Mouse (Mus musculus): ENCODE data around the gene Etv6. TPM values are rescaled to one million over a fixed set of nuclear protein-coding genes. Genes with fewer than 3 reads are reported as not detected.

Gene Etv6
- polyA plus RNA-seq, 1 experiment = 16.2 TPM

DNA sequence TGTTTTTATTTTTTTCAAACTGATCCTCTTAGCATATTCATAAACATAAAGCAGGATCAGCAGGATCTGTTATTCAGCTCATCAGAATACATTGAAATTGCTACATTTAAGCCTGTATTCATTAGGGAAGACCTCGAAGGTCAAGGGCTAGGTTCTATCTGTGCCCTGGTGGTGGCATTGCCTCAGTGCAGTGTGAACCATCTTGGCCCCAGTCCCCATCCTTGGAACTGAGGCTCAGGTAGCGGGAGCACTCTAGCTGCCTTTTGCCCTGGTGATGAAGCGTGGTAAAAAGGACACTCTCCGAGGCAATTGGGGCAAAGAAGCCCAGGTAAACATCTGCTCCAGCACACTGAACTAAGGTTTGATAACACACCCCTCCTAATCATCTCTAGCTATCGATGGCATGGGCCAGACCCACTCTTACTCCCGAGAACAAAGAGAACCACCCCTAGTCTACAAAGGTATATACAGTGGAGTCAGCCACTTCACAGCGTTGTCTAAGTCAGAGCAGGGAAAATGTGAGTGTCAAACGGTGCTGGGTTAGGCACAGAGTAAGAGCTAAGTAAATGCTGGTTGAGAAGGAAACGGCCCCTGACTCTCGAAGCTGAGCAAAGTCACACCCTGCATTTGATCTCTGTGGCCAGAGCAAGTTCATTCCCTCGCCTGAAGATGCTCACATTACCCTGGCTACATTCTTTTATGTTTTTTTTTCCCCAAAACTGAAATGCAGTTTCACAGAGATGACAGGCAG lies 148.3 kb downstream of the Etv6 start:
- Histone ChIP-seq H3K4me1 (ENCODE audit: control insufficient read depth, insufficient read depth, insufficient read length, low read length) (peaks cover 7% of the 10 kb centered on the region), H3K27ac (ENCODE audit: insufficient read depth, low read depth, low read length) (no peak overlapping the region), H3K36me3 (ENCODE audit: control insufficient read depth, insufficient read depth, low read length) (no peaks in the 10 kb centered on the region), H3K27me3 (ENCODE audit: control insufficient read depth, insufficient read depth, low read length) (no peaks in the 10 kb centered on the region), H3K4me3 (ENCODE audit: low read depth, low read length) (no peak overlapping the region)
- 47% methylated on average over 11 of the region's 11 CpGs for WGBS
- no peak for TF ChIP-seq POLR2A (IDR thresholded peaks at IDR 0.05; ENCODE audit: low read depth, low read length)
- no peak for TF ChIP-seq CTCF (IDR thresholded peaks at IDR 0.05; ENCODE audit: extremely low read depth, insufficient read length, insufficient replicate concordance, low read depth, low read length)

- Histone ChIP-seq H3K27ac (ENCODE audit: insufficient read depth, low read depth, low read length) (no peak overlapping the region), H3K36me3 (ENCODE audit: control insufficient read depth, insufficient read depth, low read length) (no peaks in the 10 kb centered on the region), H3K4me1 (ENCODE audit: control insufficient read depth, insufficient read depth, insufficient read length, low read length) (peaks cover 17% of the 10 kb centered on the region), H3K4me3 (ENCODE audit: low read depth, low read length) (no peak overlapping the region), H3K27me3 (ENCODE audit: control insufficient read depth, insufficient read depth, low read length) (no peaks in the 10 kb centered on the region)
- TF ChIP-seq CTCF (IDR thresholded peaks at IDR 0.05; ENCODE audit: extremely low read depth, insufficient read length, insufficient replicate concordance, low read depth, low read length) (no peak), POLR2A (IDR thresholded peaks at IDR 0.05; ENCODE audit: low read depth, low read length) (no peak)
- WGBS = 40% methylated on average over 6 of the region's 6 CpGs
Measured at GRCm38 (mm10) chr6:134186286-134186903, 150.9 kb downstream of the Etv6 start.

DNA sequence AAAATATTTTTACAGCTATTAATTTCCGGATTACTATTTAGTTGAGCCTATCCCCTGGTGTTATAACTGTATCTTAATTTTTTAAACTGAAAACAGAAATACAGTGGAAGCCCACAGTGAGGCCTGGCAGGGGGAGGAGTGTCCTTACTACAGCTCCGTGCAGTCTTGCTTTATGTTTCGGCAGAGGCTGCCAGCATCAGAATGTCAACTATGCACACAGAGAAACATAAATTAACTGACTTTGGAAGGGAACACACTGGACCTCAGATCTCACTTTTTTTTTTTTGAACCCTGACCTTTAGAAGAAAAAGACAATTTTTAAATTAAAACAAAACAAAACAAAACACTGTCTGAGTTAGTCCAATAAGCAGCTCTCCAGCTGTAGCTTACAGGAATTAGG lies 153.2 kb downstream of the Etv6 start:
- no peak for TF ChIP-seq CTCF (IDR thresholded peaks at IDR 0.05; ENCODE audit: extremely low read depth, insufficient read length, insufficient replicate concordance, low read depth, low read length)
- no peak for TF ChIP-seq POLR2A (IDR thresholded peaks at IDR 0.05; ENCODE audit: low read depth, low read length)
- 26% methylated on average over 3 of the region's 3 CpGs for WGBS
- Histone ChIP-seq H3K36me3 (ENCODE audit: control insufficient read depth, insufficient read depth, low read length) (no peaks in the 10 kb centered on the region), H3K27ac (ENCODE audit: insufficient read depth, low read depth, low read length) (no peak overlapping the region), H3K4me1 (ENCODE audit: control insufficient read depth, insufficient read depth, insufficient read length, low read length) (peaks cover 17% of the 10 kb centered on the region), H3K27me3 (ENCODE audit: control insufficient read depth, insufficient read depth, low read length) (no peaks in the 10 kb centered on the region), H3K4me3 (ENCODE audit: low read depth, low read length) (no peak overlapping the region)

DNA sequence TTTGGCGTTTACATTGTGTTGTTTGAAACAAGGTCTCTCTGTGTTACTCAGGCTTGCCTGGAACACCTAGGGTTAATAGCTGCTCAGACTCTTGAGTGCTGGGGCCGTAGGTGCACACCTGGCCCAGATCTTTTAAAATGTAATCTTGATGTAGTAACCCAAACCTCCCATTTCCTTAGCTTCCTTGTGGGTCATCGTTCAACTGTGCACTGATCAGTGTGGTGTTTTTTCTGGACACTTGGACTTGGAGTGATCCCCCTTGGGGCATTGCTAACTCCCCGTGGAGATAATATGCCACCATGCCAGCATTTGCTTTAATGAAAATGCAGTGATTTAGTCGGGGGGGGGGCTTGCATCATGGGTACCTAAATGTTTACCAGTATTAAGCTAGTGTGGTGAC lies 153.7 kb downstream of the Etv6 start:
- TF ChIP-seq CTCF (IDR thresholded peaks at IDR 0.05; ENCODE audit: extremely low read depth, insufficient read length, insufficient replicate concordance, low read depth, low read length) (no peak), POLR2A (IDR thresholded peaks at IDR 0.05; ENCODE audit: low read depth, low read length) (no peak)
- WGBS = 13% methylated on average over 5 of the region's 5 CpGs
- Histone ChIP-seq H3K4me3 (ENCODE audit: low read depth, low read length) (no peak overlapping the region), H3K27ac (ENCODE audit: insufficient read depth, low read depth, low read length) (peak overlapping the region; percentile 51), H3K4me1 (ENCODE audit: control insufficient read depth, insufficient read depth, insufficient read length, low read length) (peaks cover 17% of the 10 kb centered on the region), H3K36me3 (ENCODE audit: control insufficient read depth, insufficient read depth, low read length) (no peaks in the 10 kb centered on the region), H3K27me3 (ENCODE audit: control insufficient read depth, insufficient read depth, low read length) (no peaks in the 10 kb centered on the region)

DNA sequence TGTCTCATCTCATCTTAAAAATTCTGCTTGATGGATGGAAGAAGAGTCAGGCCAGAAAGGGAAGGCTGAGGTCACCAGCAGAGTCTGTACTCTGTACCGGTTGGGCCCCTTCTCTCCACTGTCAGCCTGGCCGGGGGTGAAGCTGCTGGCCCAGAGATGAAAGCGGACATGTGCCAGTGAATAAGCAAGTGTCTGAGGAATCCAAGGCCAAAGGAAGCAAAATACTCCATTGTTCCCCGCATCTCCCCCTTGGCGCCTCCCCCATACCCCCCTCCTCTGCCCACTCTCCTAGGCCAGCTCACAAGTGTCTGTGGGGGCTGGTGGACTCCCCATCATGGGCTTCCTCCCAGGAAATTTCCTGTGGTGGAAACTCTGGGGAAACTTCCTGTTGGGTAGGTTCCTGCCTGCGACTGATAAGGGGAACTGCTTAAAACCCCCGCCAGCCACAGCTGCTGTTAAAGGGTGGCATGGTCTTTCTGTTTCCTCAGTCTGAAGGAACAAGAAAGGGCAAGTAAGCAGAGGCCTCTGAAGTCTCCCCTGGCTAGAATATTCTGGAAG lies 154.2 kb downstream of the Etv6 start:
- Histone ChIP-seq H3K27me3 (ENCODE audit: control insufficient read depth, insufficient read depth, low read length) (no peaks in the 10 kb centered on the region), H3K4me3 (ENCODE audit: low read depth, low read length) (no peak overlapping the region), H3K4me1 (ENCODE audit: control insufficient read depth, insufficient read depth, insufficient read length, low read length) (peaks cover 17% of the 10 kb centered on the region), H3K27ac (ENCODE audit: insufficient read depth, low read depth, low read length) (peak overlapping the region; percentile 51), H3K36me3 (ENCODE audit: control insufficient read depth, insufficient read depth, low read length) (no peaks in the 10 kb centered on the region)
- WGBS = 19% methylated on average over 7 of the region's 7 CpGs
- no peak for TF ChIP-seq POLR2A (IDR thresholded peaks at IDR 0.05; ENCODE audit: low read depth, low read length)
- no peak for TF ChIP-seq CTCF (IDR thresholded peaks at IDR 0.05; ENCODE audit: extremely low read depth, insufficient read length, insufficient replicate concordance, low read depth, low read length)

DNA sequence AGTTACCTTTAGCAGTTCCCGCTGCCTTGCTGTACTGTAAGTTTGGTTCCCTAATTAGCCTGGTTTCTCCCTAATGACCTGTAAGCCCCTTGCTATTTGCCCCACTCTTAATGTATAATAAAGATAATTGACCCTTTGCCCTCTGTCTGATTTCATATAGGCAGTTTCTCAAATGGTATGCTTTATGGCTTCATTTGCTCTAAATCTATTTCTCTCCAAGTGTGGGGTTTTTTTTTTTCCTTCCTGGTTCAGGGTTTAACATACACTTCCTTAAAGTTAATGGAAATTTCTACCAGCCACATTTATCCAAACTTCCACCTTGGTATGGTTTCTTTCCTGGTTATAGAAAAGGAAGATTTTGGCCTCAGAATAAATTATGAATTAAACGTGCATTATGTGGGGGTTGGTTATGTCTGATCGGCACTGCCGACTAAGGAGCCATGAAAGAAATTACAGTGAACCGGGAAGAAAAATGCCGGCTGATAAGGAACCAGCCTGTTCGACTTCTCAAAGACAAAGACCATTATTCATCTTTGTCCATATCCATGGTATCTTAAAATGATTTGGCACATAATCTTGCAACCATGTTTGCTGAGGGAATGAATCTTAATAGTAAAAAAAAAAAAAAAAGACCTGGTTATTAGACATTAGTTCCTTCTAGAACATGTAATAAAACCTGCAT lies 155.2 kb downstream of the Etv6 start:
- Histone ChIP-seq H3K36me3 (ENCODE audit: control insufficient read depth, insufficient read depth, low read length) (0 out of 2 replicates have a peak, but pooled peaks cover 1% of the 10 kb centered on the region), H3K27ac (ENCODE audit: insufficient read depth, low read depth, low read length) (peak overlapping the region; percentile 51; the same call in 1 of the 2 replicates), H3K4me3 (ENCODE audit: low read depth, low read length) (no peak overlapping the region), H3K27me3 (ENCODE audit: control insufficient read depth, insufficient read depth, low read length) (no peaks in the 10 kb centered on the region), H3K4me1 (ENCODE audit: control insufficient read depth, insufficient read depth, insufficient read length, low read length) (peaks cover 17% of the 10 kb centered on the region)
- WGBS = 31% methylated on average over 7 of the region's 7 CpGs
- TF ChIP-seq CTCF (IDR thresholded peaks at IDR 0.05; ENCODE audit: extremely low read depth, insufficient read length, insufficient replicate concordance, low read depth, low read length) (no peak), POLR2A (IDR thresholded peaks at IDR 0.05; ENCODE audit: low read depth, low read length) (no peak)

GRCm38 (mm10) chr6:134192710-134193109 lies 157.2 kb downstream of the Etv6 start:
- H3K36me3 ChIP-seq (ENCODE audit: control insufficient read depth, insufficient read depth, low read length) = 0 out of 2 replicates have a peak, but pooled peaks cover 1% of the 10 kb centered on the region
- peaks cover 15% of the 10 kb centered on the region; the same call in 1 of the 2 replicates for H3K4me1 ChIP-seq (ENCODE audit: control insufficient read depth, insufficient read depth, insufficient read length, low read length)
- no peak overlapping the region for H3K27ac ChIP-seq (ENCODE audit: insufficient read depth, low read depth, low read length)
- no peak overlapping the region for H3K4me3 ChIP-seq (ENCODE audit: low read depth, low read length)
- H3K27me3 ChIP-seq (ENCODE audit: control insufficient read depth, insufficient read depth, low read length) = no peaks in the 10 kb centered on the region
- TF ChIP-seq POLR2A (IDR thresholded peaks at IDR 0.05; ENCODE audit: low read depth, low read length) = no peak
- TF ChIP-seq CTCF (IDR thresholded peaks at IDR 0.05; ENCODE audit: extremely low read depth, insufficient read length, insufficient replicate concordance, low read depth, low read length) = no peak
